Mouse (Mus musculus) MEL (cell line): ENCODE measurements around the gene Il2rg.

ENCODE experiments used
- CTCF ChIP-seq, 3 experiments: IDR thresholded peaks in 2 of 3; conservative IDR thresholded peaks in 1 of 3; 2 replicates each; pipeline ENCODE4 v1.5.1; 2011 to 2012; ENCODE audit warnings: low read length in 3 of 3, low read depth in 2 of 3, mild to moderate bottlenecking in 2 of 3, improper control_type of control experiment in 1 of 3, inconsistent platforms in 1 of 3, mixed read lengths in 1 of 3, moderate library complexity in 1 of 3; ENCODE audit not compliant: control insufficient read depth in 1 of 3, insufficient read depth in 1 of 3, poor library complexity in 1 of 3, severe bottlenecking in 1 of 3
- MAFK ChIP-seq: IDR thresholded peaks from 2 replicates; pipeline ENCODE4 v1.6.1; 2011; ENCODE audit warnings: low read depth, mild to moderate bottlenecking, low read length, improper control_type of control experiment, borderline replicate concordance
- MAX ChIP-seq: IDR thresholded peaks from 2 replicates; pipeline ENCODE4 v1.6.1; 2011; ENCODE audit warnings: low read length, improper control_type of control experiment
- NELFE ChIP-seq: IDR thresholded peaks from 2 replicates; pipeline ENCODE4 v1.6.1; 2011; ENCODE audit warnings: low read depth, low read length, improper control_type of control experiment
- SIN3A ChIP-seq: IDR thresholded peaks from 2 replicates; pipeline ENCODE4 v1.6.1; 2012; ENCODE audit warnings: low read length, improper control_type of control experiment, inconsistent platforms
- USF1 ChIP-seq: IDR thresholded peaks from 2 replicates; pipeline ENCODE4 v1.6.1; 2014; ENCODE audit warnings: low read depth, mild to moderate bottlenecking, inconsistent platforms, low read length, improper control_type of control experiment, moderate library complexity
- USF2 ChIP-seq, 2 experiments: IDR thresholded peaks; 2 replicates each; pipeline ENCODE4 v1.6.1; 2011 to 2012; ENCODE audit warnings: improper control_type of control experiment in 2 of 2, low read length in 2 of 2, borderline replicate concordance in 1 of 2, inconsistent platforms in 1 of 2, low read depth in 1 of 2, mild to moderate bottlenecking in 1 of 2; ENCODE audit not compliant: insufficient read depth in 1 of 2
- ZNF384 ChIP-seq: IDR thresholded peaks from 2 replicates; pipeline ENCODE4 v1.6.1; 2012; ENCODE audit warnings: low read depth, mild to moderate bottlenecking, inconsistent platforms, low read length, improper control_type of control experiment

- TF ChIP-seq USF1 (no peak), CTCF (IDR thresholded peaks at IDR 0.05 in 2 of 3, conservative IDR thresholded peaks at IDR 0.05 in 1 of 3; ENCODE audit: control insufficient read depth in 1 of 3, insufficient read depth in 1 of 3, low read depth in 2 of 3, low read length in 3 of 3, poor library complexity in 1 of 3, severe bottlenecking in 1 of 3) (no peak), MAFK (no peak), ZNF384 (no peak), NELFE (no peak), SIN3A (no peak), USF2 (IDR thresholded peaks at IDR 0.05; ENCODE audit: borderline replicate concordance in 1 of 2, insufficient read depth in 1 of 2, low read depth in 1 of 2, low read length in 2 of 2) (no peak), MAX (no peak)
Measured at GRCm38 (mm10) chrX:101290111-101290510, 22.1 kb upstream of the Il2rg start.
